Mouse (Mus musculus): Measurements from ENCODE around the gene Racgap1. TPM values are rescaled to one million over a fixed set of nuclear protein-coding genes. Genes with fewer than 3 reads are reported as not detected.

The Racgap1 gene
- polyA plus RNA-seq, 1 experiment from 2014 or later = 138 TPM

GRCm38 (mm10) chr15:99658437-99658836, 7.0 kb upstream of the Racgap1 start:
- peaks cover 32% of the 10 kb centered on the region for H3K4me1 ChIP-seq
- no peaks in the 10 kb centered on the region for H3K36me3 ChIP-seq
- no peaks in the 10 kb centered on the region for H3K9me3 ChIP-seq (replicated peaks)
- WGBS = 59% methylated on average over 2 of the region's 2 CpGs
- no peak overlapping the region for H3K27ac ChIP-seq
- no peak overlapping the region for H3K4me3 ChIP-seq
- H3K27me3 ChIP-seq (ENCODE audit: low read depth, poor library complexity, severe bottlenecking) = peaks cover 56% of the 10 kb centered on the region
- DNase-seq (ENCODE audit: low spot score) = no peak

DNA sequence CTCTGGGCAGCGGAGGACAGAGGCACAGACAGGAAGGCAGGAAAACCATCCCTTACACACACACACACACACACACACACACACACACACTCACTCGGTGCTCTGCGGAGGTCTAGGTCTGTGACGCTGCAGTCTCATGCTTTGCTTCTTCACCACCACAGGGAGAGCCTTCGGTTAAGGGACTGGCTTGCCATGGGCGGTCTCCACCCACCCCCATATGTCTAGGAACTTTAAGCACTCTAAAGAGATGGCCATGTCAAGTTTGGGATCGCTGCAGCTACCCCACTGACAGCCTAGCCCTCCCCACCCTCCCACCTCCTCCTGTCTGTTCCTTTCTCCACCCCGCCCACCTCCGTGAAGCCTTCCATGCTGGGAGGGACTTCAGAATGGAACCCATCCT, 4.5 kb upstream of the Racgap1 start:
- no peak for DNase-seq (ENCODE audit: low spot score)
- Histone ChIP-seq H3K36me3 (no peaks in the 10 kb centered on the region), H3K27me3 (ENCODE audit: low read depth, poor library complexity, severe bottlenecking) (peaks cover 55% of the 10 kb centered on the region), H3K27ac (no peak overlapping the region), H3K4me1 (peaks cover 23% of the 10 kb centered on the region), H3K9me3 (replicated peaks) (no peaks in the 10 kb centered on the region), H3K4me3 (no peak overlapping the region)
- WGBS = 44% methylated on average over 9 of the region's 9 CpGs

DNA sequence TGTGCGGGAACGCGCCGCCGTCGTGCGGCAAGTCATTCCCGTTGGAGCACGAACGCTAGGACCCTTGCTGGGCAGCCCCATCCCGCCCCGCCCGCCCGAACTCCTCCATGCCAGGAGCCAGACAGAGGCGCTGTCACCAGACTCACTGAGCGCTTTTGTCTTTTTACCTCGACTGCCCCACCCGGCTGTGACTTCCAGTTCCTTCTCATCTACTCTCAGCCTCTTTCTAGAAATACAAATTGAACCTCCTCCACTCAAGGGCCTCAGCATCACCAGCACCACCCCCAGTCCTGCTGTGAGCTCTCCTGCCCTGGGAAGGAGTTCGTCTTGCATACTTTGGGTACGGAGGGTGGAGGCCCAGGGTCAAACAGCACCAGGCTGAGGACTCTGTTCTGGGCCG, 2.4 kb upstream of the Racgap1 start:
- DNase-seq (ENCODE audit: low spot score) = no peak
- Histone ChIP-seq H3K27me3 (ENCODE audit: low read depth, poor library complexity, severe bottlenecking) (peaks cover 55% of the 10 kb centered on the region), H3K27ac (0 out of 2 replicates have a peak overlapping the region, but pooled peaks have one; percentile 14), H3K36me3 (no peaks in the 10 kb centered on the region), H3K9me3 (replicated peaks) (no peaks in the 10 kb centered on the region), H3K4me1 (peaks cover 43% of the 10 kb centered on the region), H3K4me3 (peak overlapping the region; percentile 34)
- 4% methylated on average over 21 of the region's 21 CpGs for WGBS

GRCm38 (mm10) chr15:99653291-99653690, 1.8 kb upstream of the Racgap1 start:
- Histone ChIP-seq H3K4me3 (peak overlapping the region; percentile 34), H3K27ac (no peak overlapping the region), H3K36me3 (no peaks in the 10 kb centered on the region), H3K9me3 (replicated peaks) (no peaks in the 10 kb centered on the region), H3K27me3 (ENCODE audit: low read depth, poor library complexity, severe bottlenecking) (peaks cover 55% of the 10 kb centered on the region), H3K4me1 (peaks cover 44% of the 10 kb centered on the region)
- no peak for DNase-seq (ENCODE audit: low spot score)
- 6% methylated on average over 8 of the region's 8 CpGs for WGBS

GRCm38 (mm10) chr15:99651984-99652872, 772 bp upstream of the Racgap1 start:
- Histone ChIP-seq H3K4me3 (peak overlapping the region; percentile 94), H3K9me3 (replicated peaks) (no peaks in the 10 kb centered on the region), H3K4me1 (peaks cover 51% of the 10 kb centered on the region), H3K27ac (peak overlapping the region; percentile 94), H3K27me3 (ENCODE audit: low read depth, poor library complexity, severe bottlenecking) (peaks cover 51% of the 10 kb centered on the region), H3K36me3 (no peaks in the 10 kb centered on the region)
- no peak for DNase-seq (ENCODE audit: low spot score)
- WGBS = 68% methylated on average over 10 of the region's 10 CpGs

- H3K9me3 ChIP-seq (replicated peaks) = no peaks in the 10 kb centered on the region
- H3K4me1 ChIP-seq = peaks cover 64% of the 10 kb centered on the region
- no peak for DNase-seq (ENCODE audit: low spot score)
- WGBS = 67% methylated on average over 2 of the region's 2 CpGs
- H3K27ac ChIP-seq = no peak overlapping the region
- peaks cover 31% of the 10 kb centered on the region for H3K27me3 ChIP-seq (ENCODE audit: low read depth, poor library complexity, severe bottlenecking)
- peak overlapping the region; percentile 94 for H3K4me3 ChIP-seq
- H3K36me3 ChIP-seq = no peaks in the 10 kb centered on the region
Measured at GRCm38 (mm10) chr15:99650304-99650703, 1.2 kb downstream of the Racgap1 start.

- Histone ChIP-seq H3K36me3 (no peaks in the 10 kb centered on the region), H3K4me1 (peaks cover 68% of the 10 kb centered on the region), H3K27ac (no peak overlapping the region), H3K4me3 (peak overlapping the region; percentile 94), H3K27me3 (ENCODE audit: low read depth, poor library complexity, severe bottlenecking) (peaks cover 20% of the 10 kb centered on the region), H3K9me3 (replicated peaks) (no peaks in the 10 kb centered on the region)
- no peak for DNase-seq (ENCODE audit: low spot score)
- 38% methylated on average over 6 of the region's 6 CpGs for WGBS
Measured at GRCm38 (mm10) chr15:99649067-99649761, 2.2 kb downstream of the Racgap1 start.

GRCm38 (mm10) chr15:99648326-99648725, 3.1 kb downstream of the Racgap1 start:
- no peak for DNase-seq (ENCODE audit: low spot score)
- 48% methylated on average over 4 of the region's 4 CpGs for WGBS
- H3K4me1 ChIP-seq = peaks cover 60% of the 10 kb centered on the region
- H3K36me3 ChIP-seq = no peaks in the 10 kb centered on the region
- no peak overlapping the region for H3K27ac ChIP-seq
- H3K4me3 ChIP-seq = 0 out of 2 replicates have a peak overlapping the region, but pooled peaks have one; percentile 10
- H3K9me3 ChIP-seq (replicated peaks) = no peaks in the 10 kb centered on the region
- H3K27me3 ChIP-seq (ENCODE audit: low read depth, poor library complexity, severe bottlenecking) = peaks cover 11% of the 10 kb centered on the region

DNA sequence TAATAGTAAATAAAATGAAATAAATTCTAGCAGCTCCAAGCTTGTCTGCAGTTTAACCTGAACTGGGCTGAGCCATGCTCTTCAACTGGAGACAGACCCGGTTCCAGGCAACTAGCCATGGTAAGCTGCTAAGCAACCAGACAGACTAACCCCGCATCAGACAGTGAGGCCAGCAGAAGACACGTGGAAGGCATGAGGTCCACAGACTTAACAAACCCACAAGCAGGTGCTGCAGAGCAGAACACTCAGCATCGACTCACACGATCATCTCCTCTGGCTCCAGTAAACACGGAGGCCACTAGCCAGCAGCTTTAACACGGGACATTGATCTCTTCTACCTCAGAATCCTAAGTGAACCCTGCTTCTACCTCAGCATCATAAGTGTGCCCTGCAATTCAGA, 6.7 kb downstream of the Racgap1 start:
- Histone ChIP-seq H3K4me3 (no peak overlapping the region), H3K4me1 (peaks cover 41% of the 10 kb centered on the region), H3K36me3 (peaks cover 30% of the 10 kb centered on the region), H3K27ac (no peak overlapping the region), H3K9me3 (replicated peaks) (no peaks in the 10 kb centered on the region), H3K27me3 (ENCODE audit: low read depth, poor library complexity, severe bottlenecking) (no peaks in the 10 kb centered on the region)
- WGBS = 88% methylated on average over 7 of the region's 7 CpGs
- DNase-seq (ENCODE audit: low spot score) = no peak

- H3K4me3 ChIP-seq = no peak overlapping the region
- DNase-seq (ENCODE audit: low spot score) = no peak
- H3K36me3 ChIP-seq = peaks cover 40% of the 10 kb centered on the region
- H3K27me3 ChIP-seq (ENCODE audit: low read depth, poor library complexity, severe bottlenecking) = no peaks in the 10 kb centered on the region
- peaks cover 32% of the 10 kb centered on the region for H3K4me1 ChIP-seq
- H3K9me3 ChIP-seq (replicated peaks) = no peaks in the 10 kb centered on the region
- WGBS = 91% methylated on average over 10 of the region's 10 CpGs
- no peak overlapping the region for H3K27ac ChIP-seq
Measured at GRCm38 (mm10) chr15:99643832-99644231, 7.6 kb downstream of the Racgap1 start.

- Histone ChIP-seq H3K4me3 (no peak overlapping the region), H3K27ac (no peak overlapping the region), H3K36me3 (peaks cover 52% of the 10 kb centered on the region), H3K27me3 (ENCODE audit: low read depth, poor library complexity, severe bottlenecking) (no peaks in the 10 kb centered on the region), H3K9me3 (replicated peaks) (no peaks in the 10 kb centered on the region), H3K4me1 (peaks cover 21% of the 10 kb centered on the region)
- no peak for DNase-seq (ENCODE audit: low spot score)
- 78% methylated on average over 6 of the region's 6 CpGs for WGBS
Measured at GRCm38 (mm10) chr15:99642622-99643021, 8.8 kb downstream of the Racgap1 start.

DNA sequence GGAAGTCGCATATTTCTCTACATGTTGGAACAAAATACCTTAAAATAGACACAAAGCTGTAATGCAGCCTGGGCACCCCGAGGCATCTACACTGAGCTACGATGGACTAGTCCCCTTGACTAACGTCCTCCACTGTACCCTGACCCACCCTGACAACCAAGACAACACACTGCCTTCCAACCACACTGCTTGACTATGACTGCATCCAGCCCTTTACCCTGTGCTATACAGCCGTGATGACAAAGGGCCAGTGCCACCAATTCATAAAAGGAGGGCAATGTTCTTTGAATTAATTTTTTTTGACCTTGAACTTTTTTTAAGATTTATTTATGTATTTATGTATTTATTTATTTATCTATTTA, 13.4 kb downstream of the Racgap1 start:
- 91% methylated on average over 5 of the region's 5 CpGs for whole genome bisulfite sequencing
- no peaks in the 10 kb centered on the region for H3K9me3 ChIP-seq (replicated peaks)
- no peaks in the 10 kb centered on the region for H3K4me1 ChIP-seq
- H3K4me3 ChIP-seq = no peak overlapping the region
- no peak overlapping the region for H3K27ac ChIP-seq
- no peak for DNase-seq (ENCODE audit: low spot score)
- peaks cover 96% of the 10 kb centered on the region for H3K36me3 ChIP-seq
- no peaks in the 10 kb centered on the region for H3K27me3 ChIP-seq (ENCODE audit: low read depth, poor library complexity, severe bottlenecking)

GRCm38 (mm10) chr15:99637405-99638123, 13.9 kb downstream of the Racgap1 start:
- Histone ChIP-seq H3K27me3 (ENCODE audit: low read depth, poor library complexity, severe bottlenecking) (no peaks in the 10 kb centered on the region), H3K4me3 (no peak overlapping the region), H3K4me1 (no peaks in the 10 kb centered on the region), H3K36me3 (peaks cover 99% of the 10 kb centered on the region), H3K9me3 (replicated peaks) (no peaks in the 10 kb centered on the region), H3K27ac (no peak overlapping the region)
- WGBS = 88% methylated on average over 12 of the region's 12 CpGs
- DNase-seq (ENCODE audit: low spot score) = no peak

Data from limb, embryonic 10.5 days (tissue).